Mouse (Mus musculus) neural tube, embryonic 10.5 days (tissue): ENCODE data around the gene Ubtd1.
"Not testable (repeated sequence)": the region's sequence is repeated elsewhere in the genome, so short reads cannot be mapped to it uniquely, and the experiment has no call there.

Experiments
- DNase-seq: peaks from one replicate; pipeline ENCODE4 v3.0.0-alpha.2; 2017; ENCODE audit warnings: low spot score; ENCODE audit errors: extremely low spot score

The Ubtd1 gene

GRCm38 (mm10) chr19:42061443-42061842 is 79.9 kb downstream of the Ubtd1 start:
- DNase-seq = no peak

GRCm38 (mm10) chr19:42068441-42069240 is 87.1 kb downstream of the Ubtd1 start:
- DNase-seq = no peak

GRCm38 (mm10) chr19:42069241-42069525 is 87.6 kb downstream of the Ubtd1 start:
- DNase-seq = no peak

GRCm38 (mm10) chr19:42071221-42071620 is 89.7 kb downstream of the Ubtd1 start:
- no peak for DNase-seq

GRCm38 (mm10) chr19:42071886-42072608 is 90.5 kb downstream of the Ubtd1 start:
- no peak for DNase-seq

GRCm38 (mm10) chr19:42072802-42073201 is 91.2 kb downstream of the Ubtd1 start:
- DNase-seq = no peak

- no peak for DNase-seq
Measured at GRCm38 (mm10) chr19:42075051-42075450, 93.5 kb downstream of the Ubtd1 start.

- no peak for DNase-seq
Measured at GRCm38 (mm10) chr19:42075992-42076391, 94.4 kb downstream of the Ubtd1 start.

- no peak for DNase-seq
Measured at GRCm38 (mm10) chr19:42078566-42078965, 97.0 kb downstream of the Ubtd1 start.

- no peak for DNase-seq
Measured at GRCm38 (mm10) chr19:42079006-42079405, 97.4 kb downstream of the Ubtd1 start.

GRCm38 (mm10) chr19:42079950-42080349 is 98.4 kb downstream of the Ubtd1 start:
- no peak for DNase-seq

GRCm38 (mm10) chr19:42080469-42080868 is 98.9 kb downstream of the Ubtd1 start:
- no peak for DNase-seq

GRCm38 (mm10) chr19:42081613-42082012 is 100.0 kb downstream of the Ubtd1 start:
- DNase-seq = not testable (repeated sequence)
